Mouse (Mus musculus) heart, adult 10 weeks (tissue): ENCODE data around the gene Tmem144. TPM values are rescaled to one million over a fixed set of nuclear protein-coding genes. Genes with fewer than 3 reads are reported as not detected.

ENCODE experiments used
- polyA plus RNA-seq: library from polyadenylated mRNA; stranded (reverse); fragments of 350-450 nt; fragmentation: Illumina TruSeq; extraction: RNeasy Lipid Tissue Mini Kit (QIAGEN cat#74804); gene quantifications from one replicate; pipeline ENCODE4 v1.2.3, GENCODE M21; 2014; ENCODE audit warnings: low read depth, low replicate concordance

Tmem144 gene
- 25.7 TPM for polyA plus RNA-seq

DNA sequence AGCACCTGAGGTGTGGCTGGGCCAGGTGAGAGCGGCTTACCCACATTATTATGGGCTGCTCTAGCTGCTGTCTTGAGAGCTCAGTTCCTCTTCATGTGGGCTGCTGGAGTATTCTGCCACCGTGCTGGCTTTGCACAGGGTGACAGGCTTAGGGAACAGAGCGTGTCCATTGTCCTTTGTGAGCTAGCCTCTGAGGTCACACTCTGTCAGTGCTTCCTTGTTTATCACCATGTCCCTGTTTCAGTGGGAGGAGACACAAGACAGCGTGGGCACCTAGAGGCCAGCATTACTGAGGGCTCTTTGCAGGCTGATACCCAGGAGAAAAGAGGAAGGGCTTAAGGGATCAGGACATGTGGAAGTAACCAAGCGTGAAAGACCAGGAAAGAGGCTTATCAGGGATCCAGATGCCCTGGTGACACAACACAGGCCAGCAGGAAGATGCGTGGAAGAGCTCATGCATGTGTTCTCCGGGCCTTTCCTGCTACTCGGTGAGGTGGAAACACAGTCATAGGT, at the start of gene Tmem144:
Tmem144 (minus strand) TSS at position 120 of the 513 bp plus-strand sequence.

GRCm38 (mm10) chr3:79884305-79884704, 31.7 kb upstream of the Tmem144 start, which contains the start of gene Fam198b:
Fam198b (plus strand) TSS chr3:79884533.

Other genes with a start within 250 kb of the Tmem144 start
- gene 4930579G24Rik, start 223.7 kb downstream of the Tmem144 start, polyA plus RNA-seq, result 1.9 TPM
- gene Etfdh, start 223.3 kb downstream of the Tmem144 start, polyA plus RNA-seq, result 652 TPM
- gene Rxfp1, start 114.9 kb downstream of the Tmem144 start, polyA plus RNA-seq, result 3.6 TPM
- gene Fam198b, start 31.8 kb upstream of the Tmem144 start, polyA plus RNA-seq, result 15.4 TPM